Mouse (Mus musculus) forebrain, embryonic 12.5 days (tissue): ENCODE measurements around the gene Rxfp1. TPM values are rescaled to one million over a fixed set of nuclear protein-coding genes. Genes with fewer than 3 reads are reported as not detected.

ENCODE experiments used
- ATAC-seq: fragments of 200-750 bp; cut with Nextera tagmentation; 2 replicates; pipeline ENCODE4 v1.8.0; 2017; ENCODE audit warnings: moderate TSS enrichment; ENCODE audit not compliant: low FRiP score
- H3K27ac ChIP-seq: fragments of 300-500 bp; sonication (generic); 2 replicates; pipeline ENCODE4 v1.5.1; 2016; ENCODE audit warnings: mild to moderate bottlenecking
- H3K27me3 ChIP-seq: fragments of 300-500 bp; sonication (generic); 2 replicates; pipeline ENCODE4 v1.6.1; 2016; ENCODE audit warnings: mild to moderate bottlenecking
- H3K36me3 ChIP-seq: fragments of 300-500 bp; sonication (generic); replicated peaks from 2 replicates; pipeline ENCODE4 v1.6.1; 2016; ENCODE audit warnings: mild to moderate bottlenecking
- H3K4me1 ChIP-seq: fragments of 300-500 bp; sonication (generic); 2 replicates; pipeline ENCODE4 v1.6.1; 2016
- H3K4me2 ChIP-seq: fragments of 300-500 bp; sonication (generic); 2 replicates; pipeline ENCODE4 v1.6.1; 2016; ENCODE audit warnings: mild to moderate bottlenecking, moderate library complexity
- H3K4me3 ChIP-seq: fragments of 300-500 bp; sonication (generic); replicated peaks from 2 replicates; pipeline ENCODE4 v1.5.1; 2016; ENCODE audit warnings: mild to moderate bottlenecking
- H3K9ac ChIP-seq: fragments of 300-500 bp; sonication (generic); 2 replicates; pipeline ENCODE4 v1.6.1; 2016; ENCODE audit warnings: mild to moderate bottlenecking
- H3K9me3 ChIP-seq: fragments of 300-500 bp; sonication (generic); 2 replicates; pipeline ENCODE4 v1.6.1; 2016
- WGBS: fragments of 180-500 bp; shearing (Covaris S2); methylation state at CpG from one replicate; pipeline ENCODE4 v1.1.7; 2016; 5-methylcytosine and 5-hydroxymethylcytosine counted together
- polyA plus RNA-seq: library from polyadenylated mRNA; unstranded; fragments of >200 nt; fragmentation: Nextera tagmentation; extraction: Ambion mirVana; gene quantifications from 2 replicates; pipeline ENCODE4 v1.2.1, GENCODE M21; 2016

Rxfp1 gene
- not detected in 2 replicates for polyA plus RNA-seq

DNA sequence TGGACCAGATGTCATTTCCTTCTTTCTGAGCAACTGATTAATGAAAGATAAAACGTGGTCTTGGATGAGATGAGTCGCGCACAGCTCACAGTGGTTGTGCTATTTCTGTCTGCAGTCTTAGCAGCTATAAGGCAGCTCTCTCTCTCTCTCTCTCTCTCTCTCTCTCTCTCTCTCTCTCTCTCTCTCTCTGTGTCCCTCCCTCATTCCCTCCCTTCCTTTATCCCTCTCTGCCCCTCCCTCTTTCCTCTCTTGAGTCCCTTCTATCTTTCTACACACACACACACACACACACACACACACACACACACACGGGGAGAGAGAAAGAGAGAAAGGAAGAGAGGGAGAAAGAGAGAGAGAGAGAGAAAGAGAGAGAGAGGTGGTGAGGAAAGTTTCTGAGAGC lies at the start of gene Rxfp1:
Gene Rxfp1, minus strand, starts transcription at position 101 of the 400 bp plus-strand sequence.
- Histone ChIP-seq H3K9ac (no peak within 1 kb of the TSS), H3K4me3 (no peak within 1 kb of the TSS), H3K4me2 (no peak within 1 kb of the TSS), H3K9me3 (no peaks in the 10 kb centered on the region), H3K4me1 (no peaks in the 10 kb centered on the region), H3K27ac (no peak within 1 kb of the TSS), H3K27me3 (no peaks in the 10 kb centered on the region), H3K36me3 (no peaks in the 10 kb centered on the region)
- 76% methylated on average over 4 of the region's 4 CpGs for WGBS
- ATAC-seq = no peak

- Histone ChIP-seq H3K4me1 (peaks cover 3% of the 10 kb centered on the region; the same call in 1 of the 2 replicates), H3K4me2 (peak overlapping the region; percentile 29), H3K27ac (no peak overlapping the region), H3K9ac (no peak overlapping the region), H3K9me3 (no peaks in the 10 kb centered on the region), H3K36me3 (no peaks in the 10 kb centered on the region), H3K27me3 (no peaks in the 10 kb centered on the region), H3K4me3 (no peak overlapping the region)
- WGBS = 20% methylated on average over 11 of the region's 11 CpGs
- peak; percentile 20; the same call in 1 of the 2 replicates for ATAC-seq
Observed at GRCm38 (mm10) chr3:79784362-79784736, 46.7 kb upstream of the Rxfp1 start.

GRCm38 (mm10) chr3:79783630-79784361 lies 46.1 kb upstream of the Rxfp1 start:
- H3K4me2 ChIP-seq = no peak overlapping the region
- H3K9me3 ChIP-seq = no peaks in the 10 kb centered on the region
- H3K4me1 ChIP-seq = peaks cover 3% of the 10 kb centered on the region; the same call in 1 of the 2 replicates
- H3K36me3 ChIP-seq = no peaks in the 10 kb centered on the region
- no peak for ATAC-seq
- H3K27me3 ChIP-seq = no peaks in the 10 kb centered on the region
- H3K27ac ChIP-seq = no peak overlapping the region
- H3K9ac ChIP-seq = no peak overlapping the region
- no peak overlapping the region for H3K4me3 ChIP-seq
- WGBS = 68% methylated on average over 10 of the region's 10 CpGs

GRCm38 (mm10) chr3:79772701-79773100 lies 35.0 kb upstream of the Rxfp1 start:
- 79% methylated on average over 2 of the region's 2 CpGs for WGBS
- H3K4me1 ChIP-seq = no peaks in the 10 kb centered on the region

DNA sequence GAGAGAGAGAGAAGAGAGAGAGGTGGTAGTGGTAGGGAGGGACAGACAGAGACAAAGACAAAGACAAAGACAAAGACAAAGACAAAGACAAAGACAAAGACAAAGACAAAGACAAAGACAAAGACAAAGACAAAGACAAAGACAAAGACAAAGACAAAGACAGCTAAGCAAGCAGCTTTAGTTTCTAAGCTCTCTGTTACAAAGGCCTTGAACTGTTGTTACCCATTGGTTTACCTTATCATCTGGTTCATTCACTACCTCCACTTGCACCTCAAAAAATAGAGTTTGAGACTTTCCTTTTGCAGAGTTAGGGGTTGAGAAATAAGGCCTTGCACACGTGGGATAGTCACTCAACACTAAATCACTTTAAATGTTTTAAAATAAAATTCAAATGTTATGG lies 16.1 kb upstream of the Rxfp1 start:
- Histone ChIP-seq H3K4me1 (no peaks in the 10 kb centered on the region), H3K36me3 (no peaks in the 10 kb centered on the region), H3K27me3 (no peaks in the 10 kb centered on the region), H3K4me3 (no peak overlapping the region), H3K27ac (no peak overlapping the region), H3K9ac (no peak overlapping the region), H3K9me3 (no peaks in the 10 kb centered on the region), H3K4me2 (no peak overlapping the region)
- WGBS = 70% methylated on average over 1 of the region's 1 CpGs
- no peak for ATAC-seq

More at GRCm38 (mm10) chr3:79772701-79773100, 35.0 kb upstream of the Rxfp1 start:
- H3K9ac ChIP-seq = no peak overlapping the region
- H3K36me3 ChIP-seq = no peaks in the 10 kb centered on the region
- no peaks in the 10 kb centered on the region for H3K9me3 ChIP-seq
- no peak overlapping the region for H3K4me3 ChIP-seq
- H3K4me2 ChIP-seq = no peak overlapping the region
- no peak overlapping the region for H3K27ac ChIP-seq
- ATAC-seq = no peak
- no peaks in the 10 kb centered on the region for H3K27me3 ChIP-seq

GRCm38 (mm10) chr3:79746585-79746984 lies 8.9 kb upstream of the Rxfp1 start:
- ATAC-seq = no peak
- Histone ChIP-seq H3K4me1 (no peaks in the 10 kb centered on the region), H3K27me3 (0 out of 2 replicates have a peak, but pooled peaks cover 5% of the 10 kb centered on the region), H3K9me3 (no peaks in the 10 kb centered on the region), H3K4me2 (no peak overlapping the region), H3K36me3 (no peaks in the 10 kb centered on the region), H3K4me3 (no peak overlapping the region), H3K27ac (no peak overlapping the region), H3K9ac (no peak overlapping the region)
- 94% methylated on average over 6 of the region's 6 CpGs for WGBS

DNA sequence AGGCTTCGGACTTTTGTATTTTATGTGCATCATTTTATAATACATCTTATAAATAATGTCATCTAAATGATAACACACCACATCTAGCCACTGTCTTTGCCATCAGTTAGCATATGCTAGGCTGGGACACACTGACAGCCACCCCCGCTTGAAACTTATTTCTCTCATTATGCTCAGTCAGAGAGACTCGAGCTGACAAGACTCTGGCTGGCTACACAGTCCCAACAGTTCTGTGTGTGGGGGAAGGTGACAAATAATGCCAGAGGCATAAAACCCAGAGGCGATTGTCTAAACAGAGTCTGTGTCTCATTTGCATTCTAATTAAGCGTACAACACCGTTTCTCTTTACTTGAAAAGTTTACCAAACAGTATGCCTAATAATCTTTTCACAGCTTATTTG lies 7.4 kb upstream of the Rxfp1 start:
- Histone ChIP-seq H3K4me2 (no peak overlapping the region), H3K9ac (no peak overlapping the region), H3K4me3 (no peak overlapping the region), H3K9me3 (no peaks in the 10 kb centered on the region), H3K27me3 (0 out of 2 replicates have a peak, but pooled peaks cover 5% of the 10 kb centered on the region), H3K36me3 (no peaks in the 10 kb centered on the region), H3K27ac (no peak overlapping the region), H3K4me1 (no peaks in the 10 kb centered on the region)
- WGBS = 58% methylated on average over 6 of the region's 6 CpGs
- no peak for ATAC-seq

DNA sequence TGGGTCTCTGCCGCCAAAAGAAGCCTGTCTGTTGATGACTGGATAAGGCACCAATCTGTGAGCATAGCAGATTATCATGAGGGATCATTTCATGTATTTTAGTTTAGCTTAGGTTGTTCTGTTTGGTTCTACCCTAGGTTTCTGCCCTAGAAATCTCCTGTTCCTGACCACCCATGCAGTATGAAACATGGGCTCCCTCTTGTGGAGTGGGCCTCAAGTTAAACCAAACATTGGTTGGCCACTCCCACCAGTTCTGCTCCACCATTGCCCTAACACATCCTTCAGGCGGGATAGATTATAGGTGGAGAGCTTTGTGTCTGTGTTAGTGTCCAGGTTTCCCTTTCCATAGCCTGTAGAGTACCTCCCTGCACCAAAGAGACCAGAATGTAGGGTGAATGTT lies 6.7 kb upstream of the Rxfp1 start:
- no peak for ATAC-seq
- Histone ChIP-seq H3K4me2 (no peak overlapping the region), H3K36me3 (no peaks in the 10 kb centered on the region), H3K27ac (no peak overlapping the region), H3K4me1 (no peaks in the 10 kb centered on the region), H3K27me3 (0 out of 2 replicates have a peak, but pooled peaks cover 5% of the 10 kb centered on the region), H3K9me3 (no peaks in the 10 kb centered on the region), H3K9ac (no peak overlapping the region), H3K4me3 (no peak overlapping the region)
- WGBS = 92% methylated on average over 2 of the region's 2 CpGs

GRCm38 (mm10) chr3:79740351-79740750 lies 2.7 kb upstream of the Rxfp1 start:
- no peak overlapping the region for H3K4me3 ChIP-seq
- WGBS = 88% methylated on average over 2 of the region's 2 CpGs
- ATAC-seq = no peak
- no peaks in the 10 kb centered on the region for H3K4me1 ChIP-seq
- H3K27ac ChIP-seq = no peak overlapping the region
- H3K27me3 ChIP-seq = no peaks in the 10 kb centered on the region
- no peak overlapping the region for H3K4me2 ChIP-seq
- no peak overlapping the region for H3K9ac ChIP-seq
- H3K9me3 ChIP-seq = no peaks in the 10 kb centered on the region
- no peaks in the 10 kb centered on the region for H3K36me3 ChIP-seq

DNA sequence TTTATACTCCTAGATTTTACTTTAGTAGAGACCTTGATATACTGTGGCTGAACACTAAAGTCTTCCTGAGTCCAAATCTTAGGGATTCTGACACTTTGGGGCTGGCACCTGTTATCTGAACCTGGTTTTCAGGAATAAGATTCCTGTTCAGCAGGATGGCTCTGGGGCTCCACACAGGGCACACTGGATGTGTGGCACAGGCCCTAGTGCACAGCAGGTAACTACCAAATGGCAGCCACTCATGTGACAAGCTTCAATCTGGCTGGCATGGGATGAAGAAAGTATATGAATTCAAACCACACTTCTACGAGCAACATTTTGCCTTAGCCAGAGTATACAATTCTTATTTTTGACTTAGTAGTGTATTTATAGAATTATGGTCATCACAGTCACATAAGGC lies 771 bp upstream of the Rxfp1 start:
- 100% methylated on average over 1 of the region's 1 CpGs for whole genome bisulfite sequencing
- Histone ChIP-seq H3K9me3 (no peaks in the 10 kb centered on the region), H3K27me3 (no peaks in the 10 kb centered on the region), H3K4me2 (no peak overlapping the region), H3K4me3 (no peak overlapping the region), H3K36me3 (no peaks in the 10 kb centered on the region), H3K27ac (no peak overlapping the region), H3K9ac (no peak overlapping the region), H3K4me1 (no peaks in the 10 kb centered on the region)
- ATAC-seq = no peak

GRCm38 (mm10) chr3:79726506-79727075 lies 11.1 kb downstream of the Rxfp1 start:
- no peak for ATAC-seq
- no peak overlapping the region for H3K27ac ChIP-seq
- 88% methylated on average over 14 of the region's 14 CpGs for WGBS
- H3K27me3 ChIP-seq = no peaks in the 10 kb centered on the region
- H3K4me1 ChIP-seq = no peaks in the 10 kb centered on the region
- H3K36me3 ChIP-seq = no peaks in the 10 kb centered on the region
- no peak overlapping the region for H3K9ac ChIP-seq
- no peak overlapping the region for H3K4me3 ChIP-seq
- H3K9me3 ChIP-seq = no peaks in the 10 kb centered on the region
- H3K4me2 ChIP-seq = no peak overlapping the region

DNA sequence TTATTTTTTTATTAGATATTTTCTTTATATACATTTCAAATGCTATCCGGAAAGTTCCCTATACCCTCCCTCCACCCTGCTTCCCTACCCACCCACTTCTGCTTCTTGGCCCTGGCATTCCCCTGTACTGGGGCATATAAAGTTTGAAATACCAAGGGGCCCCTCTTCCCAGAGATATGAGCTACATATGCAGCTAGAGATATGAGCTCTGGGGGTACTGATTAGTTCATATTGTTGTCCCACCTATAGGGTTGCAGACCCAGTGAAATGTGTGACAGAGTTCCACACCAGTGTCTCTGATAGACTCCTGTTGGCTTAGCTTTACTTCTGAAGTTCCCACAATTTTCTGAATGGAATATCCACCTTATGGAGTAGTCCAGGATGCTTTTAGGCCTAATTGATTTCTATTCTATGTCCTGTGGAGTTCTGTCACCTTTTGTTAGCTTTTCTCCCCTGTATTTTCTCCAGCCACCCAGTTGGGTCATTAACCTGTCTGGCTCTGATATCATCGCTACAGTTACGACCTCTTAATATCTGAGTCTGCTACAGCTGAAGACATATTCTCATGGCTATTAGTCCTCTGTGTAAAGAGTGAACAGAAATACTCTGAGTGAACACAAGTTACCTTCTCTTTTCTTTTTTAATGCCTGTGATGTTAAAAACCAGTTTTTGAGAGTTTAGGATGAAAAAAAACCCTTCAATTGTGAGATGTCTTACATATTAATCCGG lies 16.8 kb downstream of the Rxfp1 start:
- Histone ChIP-seq H3K4me3 (no peak overlapping the region), H3K4me2 (no peak overlapping the region), H3K36me3 (no peaks in the 10 kb centered on the region), H3K27ac (no peak overlapping the region), H3K27me3 (no peaks in the 10 kb centered on the region), H3K9me3 (no peaks in the 10 kb centered on the region), H3K9ac (no peak overlapping the region), H3K4me1 (no peaks in the 10 kb centered on the region)
- 85% methylated on average over 4 of the region's 4 CpGs for WGBS
- ATAC-seq = no peak
